Mouse (Mus musculus) right cerebral cortex, postnatal 25 days (tissue): ENCODE measurements around the gene Olfr378.

Experiments
- DNase-seq: peaks from one replicate; pipeline ENCODE4 v3.0.0; 2022

Gene Olfr378

GRCm38 (mm10) chr11:73428377-73428776 is at the start of gene Olfr378:
TSS of gene Olfr378 (minus strand) at chr11:73428477.
- no peak for DNase-seq

GRCm38 (mm10) chr11:73457408-73457807 is 29.1 kb upstream of the Olfr378 start, which contains the start of gene Olfr380:
TSS of gene Olfr380 (minus strand) at chr11:73457508.
- no peak for DNase-seq

- no peak for DNase-seq
Measured at GRCm38 (mm10) chr11:73399514-73399913, 28.8 kb downstream of the Olfr378 start, which contains the start of gene Olfr1. TSS of gene Olfr1 (minus strand) at chr11:73399614.

GRCm38 (mm10) chr11:73395374-73395773 is 32.9 kb downstream of the Olfr378 start:
- no peak for DNase-seq
